Mouse (Mus musculus): Measurements from ENCODE around the gene Dnajb1.
"Not testable (repeated sequence)": the region's sequence is repeated elsewhere in the genome, so short reads cannot be mapped to it uniquely, and the experiment has no call there.

Gene Dnajb1

GRCm38 (mm10) chr8:83578131-83579055 lies 29.6 kb upstream of the Dnajb1 start:
- peak; percentile 8 for DNase-seq

- DNase-seq = no peak
Measured at GRCm38 (mm10) chr8:83579676-83580075, 28.3 kb upstream of the Dnajb1 start.

- DNase-seq = no peak
Measured at GRCm38 (mm10) chr8:83580826-83581225, 27.2 kb upstream of the Dnajb1 start.

- no peak for DNase-seq
Measured at GRCm38 (mm10) chr8:83582226-83582625, 25.8 kb upstream of the Dnajb1 start.

- DNase-seq = no peak
Measured at GRCm38 (mm10) chr8:83583236-83583635, 24.8 kb upstream of the Dnajb1 start.

GRCm38 (mm10) chr8:83584771-83585170 lies 23.2 kb upstream of the Dnajb1 start:
- DNase-seq = no peak

- DNase-seq = peak; percentile 45
Measured at GRCm38 (mm10) chr8:83585333-83585732, 22.7 kb upstream of the Dnajb1 start.

- no peak for DNase-seq
Measured at GRCm38 (mm10) chr8:83587644-83588043, 20.3 kb upstream of the Dnajb1 start.

- no peak for DNase-seq
Measured at GRCm38 (mm10) chr8:83588886-83589285, 19.1 kb upstream of the Dnajb1 start.

- no peak for DNase-seq
Measured at GRCm38 (mm10) chr8:83590488-83591023, 17.4 kb upstream of the Dnajb1 start.

- no peak for DNase-seq
Measured at GRCm38 (mm10) chr8:83592682-83593081, 15.3 kb upstream of the Dnajb1 start.

- DNase-seq = no peak
Measured at GRCm38 (mm10) chr8:83593325-83594166, 14.4 kb upstream of the Dnajb1 start.

- peak; percentile 98 for DNase-seq
Measured at GRCm38 (mm10) chr8:83594167-83595049, 13.6 kb upstream of the Dnajb1 start.

- not testable (repeated sequence) for DNase-seq
Measured at GRCm38 (mm10) chr8:83595050-83595345, 13.0 kb upstream of the Dnajb1 start.

GRCm38 (mm10) chr8:83596369-83596768 lies 11.6 kb upstream of the Dnajb1 start:
- DNase-seq = peak; percentile 55

GRCm38 (mm10) chr8:83598146-83598545 lies 9.8 kb upstream of the Dnajb1 start:
- no peak for DNase-seq

- DNase-seq = no peak
Measured at GRCm38 (mm10) chr8:83599814-83600213, 8.2 kb upstream of the Dnajb1 start.

GRCm38 (mm10) chr8:83602650-83603029 lies 5.4 kb upstream of the Dnajb1 start:
- no peak for DNase-seq

GRCm38 (mm10) chr8:83608398-83608829 lies 421 bp downstream of the Dnajb1 start:
- peak; percentile 91 for DNase-seq

GRCm38 (mm10) chr8:83609086-83609485 lies 1.1 kb downstream of the Dnajb1 start:
- DNase-seq = no peak

GRCm38 (mm10) chr8:83609547-83610180 lies 1.7 kb downstream of the Dnajb1 start:
- no peak for DNase-seq

GRCm38 (mm10) chr8:83611921-83612320 lies 3.9 kb downstream of the Dnajb1 start:
- no peak for DNase-seq
